Mouse (Mus musculus) adipocyte (in vitro differentiated cells): ENCODE results near the gene Gdf3.
A peak's percentile ranks its signal among the peaks of the same experiment; 100 is the strongest.

Experiments used
- DNase-seq: peaks from one replicate; pipeline ENCODE4 v3.0.0-alpha.2; 2016; ENCODE audit warnings: low spot score

Gdf3 gene

DNA sequence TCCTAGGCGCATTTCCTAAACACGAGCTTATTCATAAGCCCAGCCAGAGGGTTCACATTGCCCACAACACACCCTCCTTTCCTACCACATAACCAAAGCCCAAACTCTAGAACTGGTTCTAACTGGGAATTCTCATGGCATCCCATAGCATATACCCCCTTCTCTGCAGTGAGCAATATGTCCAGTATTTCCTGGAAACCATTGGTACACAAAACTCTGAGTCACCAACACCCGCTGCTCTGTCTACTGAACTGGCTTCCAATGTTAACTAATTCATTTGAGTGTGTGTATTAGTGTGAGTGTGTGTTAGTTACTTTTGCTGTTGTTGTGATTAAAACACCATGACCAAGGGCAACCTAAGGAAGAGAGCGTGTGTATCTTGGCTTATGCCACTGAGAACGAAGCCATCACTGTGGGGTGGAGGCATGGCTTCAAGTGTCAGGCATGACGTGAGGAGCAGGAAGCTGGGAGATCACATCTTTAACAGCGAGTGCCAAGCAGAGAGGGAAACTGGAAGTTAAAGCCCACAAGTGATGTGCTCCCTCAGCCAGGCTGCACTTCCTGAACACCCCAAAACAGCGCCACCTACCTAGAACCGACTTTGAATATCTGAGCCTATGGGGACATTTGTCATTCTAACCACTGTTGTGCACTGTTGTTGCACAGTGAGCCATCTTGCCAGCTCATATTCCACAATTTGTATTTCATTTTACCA, 44.7 kb downstream of the Gdf3 start:
- DNase-seq = no peak

DNA sequence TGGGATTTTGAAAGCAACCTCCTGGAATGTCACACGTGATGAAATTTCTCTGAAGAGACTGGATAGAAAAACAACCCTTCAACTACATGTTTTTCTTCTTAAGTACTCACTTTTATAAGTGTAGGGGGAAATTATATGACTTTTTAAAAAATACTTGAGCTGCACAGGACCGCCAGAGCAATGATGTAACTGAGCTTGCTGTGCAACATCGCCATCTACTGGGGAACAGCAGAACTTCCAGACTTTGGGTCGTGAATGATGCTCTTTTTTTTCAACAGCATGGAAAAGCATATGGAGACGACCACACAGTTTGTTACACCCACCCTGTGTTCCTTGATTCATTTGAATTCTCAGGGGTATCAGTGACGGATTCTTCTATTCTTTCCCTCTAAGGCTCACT, 47.4 kb downstream of the Gdf3 start:
- peak; percentile 78 for DNase-seq

DNA sequence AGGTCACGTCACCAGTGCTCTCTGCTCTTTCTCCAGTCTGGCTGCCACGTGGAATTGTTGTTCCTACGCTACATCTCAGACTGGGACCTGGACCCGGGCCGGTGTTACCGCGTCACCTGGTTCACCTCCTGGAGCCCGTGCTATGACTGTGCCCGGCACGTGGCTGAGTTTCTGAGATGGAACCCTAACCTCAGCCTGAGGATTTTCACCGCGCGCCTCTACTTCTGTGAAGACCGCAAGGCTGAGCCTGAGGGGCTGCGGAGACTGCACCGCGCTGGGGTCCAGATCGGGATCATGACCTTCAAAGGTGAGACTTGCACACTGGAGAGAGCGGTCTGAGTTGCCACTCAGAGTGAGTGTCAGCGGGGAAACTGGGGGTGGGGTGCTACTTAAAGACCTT, 48.9 kb downstream of the Gdf3 start:
- no peak for DNase-seq

DNA sequence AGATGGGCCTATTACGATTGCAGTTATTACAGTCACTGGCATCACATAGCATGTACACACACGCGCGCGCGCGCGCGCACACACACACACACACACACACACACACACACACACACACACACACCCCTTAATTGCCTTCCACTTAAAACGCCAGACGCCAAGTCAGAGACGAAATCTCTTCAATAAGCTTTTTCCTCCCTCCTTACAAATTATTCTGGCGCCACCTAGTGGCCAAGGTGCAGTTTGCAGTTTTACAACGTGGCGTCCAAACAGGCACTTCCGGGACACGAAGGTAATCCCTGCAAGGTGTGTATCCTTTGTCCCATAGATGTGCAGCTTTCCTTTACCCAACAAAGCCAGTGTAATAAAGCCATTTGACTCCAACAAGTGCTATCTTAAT, 49.5 kb downstream of the Gdf3 start:
- DNase-seq = peak; percentile 91

DNA sequence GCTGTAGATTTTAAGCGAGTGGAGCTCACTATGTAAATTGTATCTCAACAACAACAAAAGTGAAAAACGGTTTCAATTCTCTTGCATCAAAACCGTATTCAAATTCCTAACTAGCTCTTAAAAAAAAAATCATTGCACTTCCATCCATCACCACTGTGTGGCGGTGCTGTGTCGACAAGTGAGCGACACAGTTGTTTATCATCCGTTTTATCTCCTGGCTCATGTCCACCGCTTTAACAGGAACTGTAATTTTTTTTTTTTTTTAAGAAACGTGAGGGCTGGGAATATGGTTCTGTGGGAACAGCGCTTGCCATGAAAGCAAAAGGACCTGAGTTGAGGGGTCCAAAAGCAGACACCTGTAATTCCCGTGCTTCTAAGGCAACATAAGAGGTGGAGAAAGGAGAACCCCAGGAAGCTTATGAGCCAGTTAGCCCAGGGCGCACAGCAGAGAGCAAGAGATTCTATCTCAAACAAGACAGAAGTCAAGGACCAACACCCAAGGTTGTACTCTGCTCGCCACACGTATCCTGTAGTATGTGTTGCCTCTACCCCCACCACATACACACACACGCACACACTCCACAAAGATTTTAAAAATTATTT, 52.8 kb downstream of the Gdf3 start:
- DNase-seq = peak; percentile 79
